Mouse (Mus musculus): ENCODE results near the gene Rgl2. TPM values are rescaled to one million over a fixed set of nuclear protein-coding genes. Genes with fewer than 3 reads are reported as not detected.

Gene Rgl2
- polyA plus RNA-seq, 1 experiment from 2014 or later: 52.3 TPM

GRCm38 (mm10) chr17:33913264-33913663 is 16.1 kb upstream of the Rgl2 start:
- H3K27me3 ChIP-seq (replicated peaks; ENCODE audit: control insufficient read depth, insufficient read depth, low read length): no peaks in the 10 kb centered on the region
- no peak for ATAC-seq
- no peaks in the 10 kb centered on the region for H3K9me3 ChIP-seq (ENCODE audit: control insufficient read depth, low read length)
- H3K9ac ChIP-seq (replicated peaks; ENCODE audit: low read depth, low read length): no peak overlapping the region
- H3K4me1 ChIP-seq (replicated peaks; ENCODE audit: control insufficient read depth, insufficient read depth, low read length): peaks cover 30% of the 10 kb centered on the region
- no peak overlapping the region for H3K4me3 ChIP-seq (replicated peaks; ENCODE audit: low read length)
- no peak overlapping the region for H3K4me2 ChIP-seq (ENCODE audit: low read length)
- no peak overlapping the region for H3K27ac ChIP-seq (ENCODE audit: low read length)
- 90% methylated on average over 10 of the region's 10 CpGs for WGBS
- peaks cover 25% of the 10 kb centered on the region for H3K36me3 ChIP-seq (ENCODE audit: control insufficient read depth, insufficient read depth)

DNA sequence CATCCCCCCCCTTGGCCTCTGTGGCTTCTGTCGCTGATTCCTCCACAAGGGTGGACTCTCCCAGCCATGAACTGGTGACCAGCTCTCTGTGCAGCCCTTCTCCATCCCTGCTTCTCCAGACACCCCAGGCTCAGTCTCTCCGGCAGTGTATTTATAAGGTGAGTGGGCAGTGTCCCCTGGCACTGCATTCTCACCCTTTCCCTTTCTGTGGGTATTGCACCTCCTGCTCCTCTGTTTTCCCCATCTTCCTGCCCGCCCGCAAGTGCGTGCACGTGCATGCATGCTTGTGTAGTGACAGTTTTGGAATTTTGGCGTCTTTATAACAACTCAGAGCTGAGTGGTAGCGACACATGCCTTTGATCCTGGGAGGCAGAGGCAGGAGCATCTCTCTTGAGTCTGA is 15.4 kb upstream of the Rgl2 start:
- H3K4me3 ChIP-seq (replicated peaks; ENCODE audit: low read length): no peak overlapping the region
- peaks cover 25% of the 10 kb centered on the region for H3K36me3 ChIP-seq (ENCODE audit: control insufficient read depth, insufficient read depth)
- 96% methylated on average over 8 of the region's 8 CpGs for WGBS
- no peaks in the 10 kb centered on the region for H3K9me3 ChIP-seq (ENCODE audit: control insufficient read depth, low read length)
- no peak overlapping the region for H3K9ac ChIP-seq (replicated peaks; ENCODE audit: low read depth, low read length)
- no peaks in the 10 kb centered on the region for H3K27me3 ChIP-seq (replicated peaks; ENCODE audit: control insufficient read depth, insufficient read depth, low read length)
- no peak overlapping the region for H3K4me2 ChIP-seq (ENCODE audit: low read length)
- no peak overlapping the region for H3K27ac ChIP-seq (ENCODE audit: low read length)
- ATAC-seq: no peak
- peaks cover 34% of the 10 kb centered on the region for H3K4me1 ChIP-seq (replicated peaks; ENCODE audit: control insufficient read depth, insufficient read depth, low read length)

DNA sequence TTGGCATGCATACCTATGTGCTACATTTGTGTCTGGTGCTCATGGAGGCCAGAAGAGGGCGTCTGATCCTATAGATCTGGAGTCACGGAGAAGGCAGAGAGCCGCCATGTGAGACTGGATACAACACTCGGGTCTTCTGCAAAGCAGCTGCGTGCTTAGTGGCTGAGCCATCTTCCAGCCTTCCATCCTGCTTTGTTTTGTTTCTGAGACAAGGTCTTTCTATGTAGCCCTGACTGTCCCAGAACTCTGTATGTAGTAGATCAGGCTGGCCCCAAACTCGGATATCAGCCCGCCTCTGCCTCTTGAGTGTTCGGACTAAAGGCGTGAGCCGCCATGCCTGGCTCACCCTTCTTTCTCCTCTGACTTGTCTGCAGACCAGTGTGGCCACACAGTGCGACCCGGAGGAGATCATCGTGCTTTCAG is 14.4 kb upstream of the Rgl2 start:
- Histone ChIP-seq H3K4me1 (replicated peaks; ENCODE audit: control insufficient read depth, insufficient read depth, low read length) (peaks cover 43% of the 10 kb centered on the region), H3K27me3 (replicated peaks; ENCODE audit: control insufficient read depth, insufficient read depth, low read length) (no peaks in the 10 kb centered on the region), H3K4me3 (replicated peaks; ENCODE audit: low read length) (peak overlapping the region; percentile 53; the same call in 1 of the 2 replicates), H3K9me3 (ENCODE audit: control insufficient read depth, low read length) (no peaks in the 10 kb centered on the region), H3K9ac (replicated peaks; ENCODE audit: low read depth, low read length) (no peak overlapping the region), H3K36me3 (ENCODE audit: control insufficient read depth, insufficient read depth) (peaks cover 25% of the 10 kb centered on the region), H3K4me2 (ENCODE audit: low read length) (peak overlapping the region; percentile 66), H3K27ac (ENCODE audit: low read length) (no peak overlapping the region)
- WGBS: 60% methylated on average over 13 of the region's 13 CpGs
- no peak for ATAC-seq

GRCm38 (mm10) chr17:33915671-33916250 is 13.6 kb upstream of the Rgl2 start, which contains the start of the genes Tapbp and Zbtb22:
TSS of gene Tapbp (plus strand) at chr17:33915899.
TSS of gene Zbtb22 (plus strand) at chr17:33915904.
- WGBS: under 1% methylated on average over 26 of the region's 34 CpGs
- peaks cover 25% of the 10 kb centered on the region for H3K36me3 ChIP-seq (ENCODE audit: control insufficient read depth, insufficient read depth)
- H3K27me3 ChIP-seq (replicated peaks; ENCODE audit: control insufficient read depth, insufficient read depth, low read length): no peaks in the 10 kb centered on the region
- peak within 1 kb of the TSS; percentile 53 for H3K4me3 ChIP-seq (replicated peaks; ENCODE audit: low read length)
- H3K27ac ChIP-seq (ENCODE audit: low read length): peak within 1 kb of the TSS; percentile 79
- ATAC-seq: peak; percentile 92
- peak within 1 kb of the TSS; percentile 66 for H3K4me2 ChIP-seq (ENCODE audit: low read length)
- no peaks in the 10 kb centered on the region for H3K9me3 ChIP-seq (ENCODE audit: control insufficient read depth, low read length)
- peaks cover 43% of the 10 kb centered on the region for H3K4me1 ChIP-seq (replicated peaks; ENCODE audit: control insufficient read depth, insufficient read depth, low read length)
- H3K9ac ChIP-seq (replicated peaks; ENCODE audit: low read depth, low read length): peak within 1 kb of the TSS; percentile 65

- H3K27ac ChIP-seq (ENCODE audit: low read length): peak overlapping the region; percentile 79
- H3K4me3 ChIP-seq (replicated peaks; ENCODE audit: low read length): peak overlapping the region; percentile 53
- H3K9ac ChIP-seq (replicated peaks; ENCODE audit: low read depth, low read length): peak overlapping the region; percentile 65
- peaks cover 23% of the 10 kb centered on the region for H3K36me3 ChIP-seq (ENCODE audit: control insufficient read depth, insufficient read depth)
- H3K27me3 ChIP-seq (replicated peaks; ENCODE audit: control insufficient read depth, insufficient read depth, low read length): no peaks in the 10 kb centered on the region
- peak; percentile 24 for ATAC-seq
- no peaks in the 10 kb centered on the region for H3K9me3 ChIP-seq (ENCODE audit: control insufficient read depth, low read length)
- WGBS: 2% methylated on average over 14 of the region's 20 CpGs
- peaks cover 44% of the 10 kb centered on the region for H3K4me1 ChIP-seq (replicated peaks; ENCODE audit: control insufficient read depth, insufficient read depth, low read length)
- peak overlapping the region; percentile 66 for H3K4me2 ChIP-seq (ENCODE audit: low read length)
Measured at GRCm38 (mm10) chr17:33916294-33916693, 13.0 kb upstream of the Rgl2 start.

DNA sequence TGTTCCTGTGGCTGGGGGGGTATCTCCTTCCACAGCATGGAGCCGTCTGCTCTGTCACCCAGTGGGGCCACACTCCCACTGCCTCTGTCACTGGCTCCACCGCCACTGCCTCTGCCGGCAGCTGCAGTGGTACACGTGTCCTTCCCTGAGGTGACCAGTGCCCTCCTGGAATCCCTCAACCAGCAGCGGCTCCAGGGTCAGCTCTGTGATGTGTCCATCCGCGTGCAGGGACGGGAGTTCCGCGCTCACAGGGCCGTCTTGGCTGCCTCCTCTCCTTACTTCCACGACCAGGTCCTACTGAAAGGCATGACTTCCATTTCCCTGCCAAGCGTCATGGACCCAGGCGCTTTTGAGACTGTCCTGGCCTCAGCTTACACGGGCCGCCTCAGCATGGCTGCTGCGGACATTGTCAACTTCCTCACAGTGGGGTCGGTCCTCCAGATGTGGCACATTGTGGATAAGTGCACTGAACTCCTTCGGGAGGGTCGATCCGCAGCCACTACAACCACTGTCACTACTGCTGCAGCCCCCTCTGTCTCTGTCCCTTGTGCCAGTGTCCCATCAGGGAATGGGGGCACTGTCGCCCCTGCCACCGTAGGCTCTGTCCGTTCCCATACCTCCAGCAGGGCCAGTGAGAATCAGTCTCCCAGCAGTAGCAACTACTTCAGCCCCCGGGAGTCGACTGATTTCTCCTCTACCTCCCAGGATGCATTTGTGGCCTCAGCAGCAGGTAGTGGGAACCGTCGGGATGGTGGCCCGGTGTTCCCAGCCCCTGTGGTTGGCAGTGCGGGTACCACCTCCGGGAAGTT is 12.3 kb upstream of the Rgl2 start:
- Histone ChIP-seq H3K4me2 (ENCODE audit: low read length) (peak overlapping the region; percentile 66), H3K36me3 (ENCODE audit: control insufficient read depth, insufficient read depth) (peaks cover 15% of the 10 kb centered on the region), H3K9me3 (ENCODE audit: control insufficient read depth, low read length) (no peaks in the 10 kb centered on the region), H3K4me3 (replicated peaks; ENCODE audit: low read length) (peak overlapping the region; percentile 53), H3K27me3 (replicated peaks; ENCODE audit: control insufficient read depth, insufficient read depth, low read length) (no peaks in the 10 kb centered on the region), H3K4me1 (replicated peaks; ENCODE audit: control insufficient read depth, insufficient read depth, low read length) (peaks cover 44% of the 10 kb centered on the region), H3K9ac (replicated peaks; ENCODE audit: low read depth, low read length) (peak overlapping the region; percentile 9; the same call in 1 of the 2 replicates), H3K27ac (ENCODE audit: low read length) (no peak overlapping the region)
- WGBS: 74% methylated on average over 31 of the region's 31 CpGs
- ATAC-seq: no peak

DNA sequence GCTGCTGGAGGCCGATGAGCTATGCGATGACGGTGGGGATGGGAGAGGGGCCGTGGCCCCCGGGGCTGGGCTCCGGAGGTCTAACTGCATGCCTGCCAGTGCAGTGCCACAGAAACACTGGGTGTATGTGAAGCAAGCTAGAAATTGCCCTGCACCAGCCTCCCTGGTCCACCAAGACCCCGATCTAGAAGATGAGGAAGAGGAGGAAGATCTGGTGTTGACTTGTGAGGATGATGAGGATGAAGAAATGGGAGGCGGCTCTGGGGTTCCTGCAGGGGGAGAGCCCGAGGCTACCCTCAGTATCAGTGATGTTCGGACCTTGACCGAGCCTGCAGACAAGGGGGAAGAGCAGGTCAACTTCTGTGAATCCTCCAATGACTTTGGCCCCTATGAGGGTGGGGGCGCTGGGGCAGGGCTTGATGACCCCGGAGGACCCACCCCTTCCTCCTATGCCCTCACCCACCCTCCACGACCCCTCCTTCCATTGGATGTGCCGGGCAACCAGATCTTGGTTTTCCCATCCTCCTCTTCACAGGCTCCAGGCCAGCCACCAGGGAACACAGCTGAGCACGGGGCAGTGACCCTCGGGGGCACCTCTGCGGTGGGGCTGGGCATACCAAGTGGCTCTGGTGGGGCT is 11.6 kb upstream of the Rgl2 start:
- 89% methylated on average over 18 of the region's 18 CpGs for WGBS
- H3K4me2 ChIP-seq (ENCODE audit: low read length): no peak overlapping the region

GRCm38 (mm10) chr17:33918293-33919203 is 10.8 kb upstream of the Rgl2 start:
- 61% methylated on average over 37 of the region's 37 CpGs for WGBS
- Histone ChIP-seq H3K4me1 (replicated peaks; ENCODE audit: control insufficient read depth, insufficient read depth, low read length) (peaks cover 44% of the 10 kb centered on the region), H3K4me2 (ENCODE audit: low read length) (peak overlapping the region; percentile 80), H3K9me3 (ENCODE audit: control insufficient read depth, low read length) (no peaks in the 10 kb centered on the region), H3K36me3 (ENCODE audit: control insufficient read depth, insufficient read depth) (peaks cover 6% of the 10 kb centered on the region; the same call in 1 of the 2 replicates), H3K27me3 (replicated peaks; ENCODE audit: control insufficient read depth, insufficient read depth, low read length) (no peaks in the 10 kb centered on the region), H3K9ac (replicated peaks; ENCODE audit: low read depth, low read length) (no peak overlapping the region), H3K27ac (ENCODE audit: low read length) (no peak overlapping the region), H3K4me3 (replicated peaks; ENCODE audit: low read length) (no peak overlapping the region)
- no peak for ATAC-seq

More for the DNA sequence above, 11.6 kb upstream of the Rgl2 start:
- H3K9ac ChIP-seq (replicated peaks; ENCODE audit: low read depth, low read length): no peak overlapping the region
- no peaks in the 10 kb centered on the region for H3K27me3 ChIP-seq (replicated peaks; ENCODE audit: control insufficient read depth, insufficient read depth, low read length)
- peaks cover 10% of the 10 kb centered on the region; the same call in 1 of the 2 replicates for H3K36me3 ChIP-seq (ENCODE audit: control insufficient read depth, insufficient read depth)
- peaks cover 44% of the 10 kb centered on the region for H3K4me1 ChIP-seq (replicated peaks; ENCODE audit: control insufficient read depth, insufficient read depth, low read length)
- no peaks in the 10 kb centered on the region for H3K9me3 ChIP-seq (ENCODE audit: control insufficient read depth, low read length)
- no peak for ATAC-seq
- no peak overlapping the region for H3K27ac ChIP-seq (ENCODE audit: low read length)
- H3K4me3 ChIP-seq (replicated peaks; ENCODE audit: low read length): no peak overlapping the region

All from forebrain, embryonic 16.5 days (tissue).